Mouse (Mus musculus) left cerebral cortex, adult 11 months (tissue): ENCODE results near the gene Vamp1.
A peak's percentile ranks its signal among the peaks of the same experiment; 100 is the strongest.

Source experiments
- DNase-seq: peaks from one replicate; pipeline ENCODE4 v3.0.0; 2022; ENCODE audit warnings: low spot score

Gene Vamp1

DNA sequence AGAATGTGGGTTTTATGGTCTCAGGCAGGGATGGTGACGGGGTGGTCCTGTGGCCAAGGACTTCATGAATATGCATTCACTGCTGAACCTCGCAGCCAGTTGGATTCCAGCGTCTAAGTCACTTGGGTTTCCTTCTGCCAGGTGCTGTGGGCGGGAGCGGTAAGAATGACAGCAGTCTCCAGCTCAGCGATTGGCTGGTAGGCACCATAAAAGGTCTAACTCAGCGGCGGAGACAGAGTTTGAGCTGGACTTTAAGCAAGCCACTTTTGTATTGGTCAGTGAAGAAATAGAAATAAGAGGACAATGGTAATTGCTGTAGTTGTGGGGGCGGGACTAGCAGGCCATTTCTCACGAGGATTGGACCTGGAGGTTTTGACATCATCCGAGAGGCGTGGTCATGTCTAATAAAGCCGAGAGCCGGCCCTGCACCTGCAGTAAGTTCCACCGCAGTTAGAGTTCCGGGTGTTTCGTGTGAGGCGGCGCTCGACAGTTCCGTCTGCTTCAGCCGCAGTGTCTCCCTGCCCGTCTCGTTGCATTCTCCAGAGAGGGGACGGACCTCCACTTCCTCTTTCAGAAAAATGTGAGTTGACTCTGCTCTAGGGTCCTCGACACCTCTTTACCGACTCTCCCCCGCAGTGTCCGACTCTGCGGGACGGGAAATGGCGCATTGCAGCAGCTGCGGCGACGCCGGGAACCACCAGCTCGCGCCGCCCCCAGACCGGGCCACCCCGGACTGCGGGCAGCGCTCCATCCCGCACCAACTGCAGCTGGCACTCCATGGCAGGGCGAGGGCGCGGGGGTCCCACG, at the start of gene Vamp1:
Gene Vamp1 (plus strand): TSS at position 404 of the 807 bp plus-strand sequence.
- DNase-seq, result peak; percentile 97

GRCm38 (mm10) chr6:125166051-125166751, 49.1 kb upstream of the Vamp1 start, which contains the start of gene Gapdh:
Gene Gapdh (minus strand): TSS chr6:125166467.
- no peak for DNase-seq

GRCm38 (mm10) chr6:125166861-125167650, 48.3 kb upstream of the Vamp1 start:
- no peak for DNase-seq

DNA sequence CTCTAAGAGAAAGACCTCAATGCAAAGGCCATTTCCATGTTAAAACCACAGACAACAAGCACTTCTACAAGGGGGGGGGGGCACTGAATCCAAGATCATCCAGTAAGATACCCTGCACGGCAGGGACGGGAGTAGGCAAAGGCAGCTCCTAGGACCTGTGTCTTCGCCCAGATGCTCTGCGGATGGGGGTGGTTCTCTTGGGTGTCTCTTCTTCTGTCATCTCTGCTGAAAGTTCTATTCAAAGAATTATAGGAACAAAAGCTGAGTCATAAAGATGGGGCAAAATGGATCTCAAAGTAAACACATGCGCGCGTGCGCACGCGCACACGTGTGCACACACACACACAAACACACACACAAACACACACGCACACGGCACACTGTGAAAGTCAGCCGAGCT, 47.3 kb upstream of the Vamp1 start:
- DNase-seq, result no peak

GRCm38 (mm10) chr6:125170194-125170593, 45.2 kb upstream of the Vamp1 start:
- DNase-seq, result no peak

DNA sequence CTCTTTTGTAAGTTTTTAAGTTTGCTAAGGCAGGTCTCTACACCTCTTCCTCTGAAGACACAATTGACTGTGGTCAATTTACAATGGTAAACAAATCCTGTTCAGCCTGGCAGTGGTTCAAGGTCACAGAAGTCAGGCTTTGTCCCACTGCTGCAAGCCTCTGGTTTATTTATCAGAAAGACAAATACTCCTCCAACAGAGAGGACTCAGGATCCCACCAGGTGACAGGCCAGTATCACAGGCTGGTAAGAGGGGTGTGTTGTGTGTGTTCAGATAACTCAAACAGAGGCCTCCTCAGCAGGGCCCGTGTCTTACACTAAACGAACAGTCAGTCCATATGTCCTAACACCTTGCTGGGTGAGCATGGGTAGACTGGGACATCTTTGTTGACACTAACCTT, 42.9 kb upstream of the Vamp1 start:
- DNase-seq, result no peak

DNA sequence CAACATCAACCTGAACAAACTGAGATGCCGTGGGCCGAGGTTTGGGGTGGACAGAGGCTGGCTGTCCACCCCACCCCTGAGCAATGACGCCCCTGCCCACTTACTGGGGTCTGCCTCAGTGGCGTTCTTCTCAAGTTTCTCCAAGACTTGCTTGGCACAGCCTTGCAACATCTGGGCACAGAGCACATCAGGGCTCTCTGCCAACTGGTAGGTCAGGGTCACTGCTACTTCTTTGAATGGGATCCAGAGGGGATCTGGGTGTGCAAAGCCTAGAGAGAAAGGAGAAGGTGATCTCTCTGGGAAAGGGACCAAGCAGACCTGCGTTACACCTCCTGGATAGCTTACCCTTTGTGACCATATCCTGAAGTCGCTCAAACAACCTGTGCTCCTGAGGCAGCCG, 42.1 kb upstream of the Vamp1 start:
- DNase-seq, result no peak

DNA sequence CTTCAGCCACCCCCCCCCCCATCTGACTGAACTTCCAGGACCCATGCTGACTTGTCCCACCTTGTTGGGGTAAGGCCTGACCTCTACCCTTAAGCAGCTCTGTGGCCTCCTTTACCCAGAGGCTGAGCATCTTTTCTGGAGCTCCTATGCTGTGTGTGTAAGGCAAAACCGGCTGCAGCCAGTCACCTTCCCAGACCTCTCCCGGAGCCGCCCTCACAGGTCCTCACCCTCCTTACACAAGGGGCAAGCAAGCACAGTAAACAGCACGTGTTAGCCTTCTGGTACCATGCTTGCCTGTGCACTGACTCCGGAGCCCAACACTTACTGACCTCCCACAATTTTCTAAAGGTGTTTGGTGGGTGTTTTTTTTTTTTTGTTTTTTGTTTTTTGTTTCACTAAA, 39.9 kb upstream of the Vamp1 start:
- DNase-seq, result no peak

- no peak for DNase-seq
Measured at GRCm38 (mm10) chr6:125179601-125180000, 35.8 kb upstream of the Vamp1 start.

DNA sequence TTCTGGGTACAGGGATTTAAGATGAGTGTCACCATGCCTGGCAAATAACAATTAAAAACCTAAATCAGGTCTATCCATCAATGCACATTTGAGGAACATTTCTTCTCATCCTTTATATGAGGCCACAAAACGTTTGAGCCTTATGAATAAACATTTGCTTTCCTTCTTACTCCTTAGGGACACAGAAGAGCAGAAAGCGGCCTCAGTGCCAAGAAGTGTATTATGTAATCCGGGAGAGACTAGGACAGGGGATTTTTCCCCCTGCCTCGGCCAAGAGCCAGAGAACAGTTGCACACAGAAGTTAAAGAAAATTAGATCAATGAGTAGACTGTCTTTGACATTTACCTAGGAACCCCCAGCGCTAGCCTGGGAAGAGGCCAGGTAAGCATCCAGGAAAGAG, 33.2 kb upstream of the Vamp1 start:
- no peak for DNase-seq

DNA sequence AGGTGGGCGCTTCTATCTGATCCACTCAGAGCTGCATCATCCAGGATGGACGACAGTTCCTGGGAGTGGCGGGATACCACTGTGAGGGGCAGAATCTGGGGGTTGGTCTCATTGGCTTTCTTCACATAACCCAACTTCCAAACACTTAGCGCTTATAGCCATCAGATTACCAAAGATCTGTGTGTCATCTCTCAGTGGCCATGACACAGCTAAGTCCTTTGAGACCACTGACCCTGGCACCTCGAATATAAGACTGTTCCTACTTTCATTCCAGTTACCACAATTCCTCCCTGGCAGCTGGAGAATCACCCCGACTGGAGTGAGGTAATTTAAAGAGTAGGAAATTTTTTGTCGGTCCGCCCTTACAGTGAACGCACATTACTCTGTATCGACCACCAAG, 29.1 kb upstream of the Vamp1 start:
- no peak for DNase-seq

- no peak for DNase-seq
Measured at GRCm38 (mm10) chr6:125190816-125191215, 24.5 kb upstream of the Vamp1 start.

GRCm38 (mm10) chr6:125191332-125192015, 23.9 kb upstream of the Vamp1 start, which contains the start of the genes Ncapd2 and Mrpl51:
Gene Ncapd2 (minus strand): TSS chr6:125191701.
Gene Mrpl51 (plus strand): TSS chr6:125191801.
- DNase-seq, result peak; percentile 94

- DNase-seq, result peak; percentile 83
Measured at GRCm38 (mm10) chr6:125192016-125192714, 23.2 kb upstream of the Vamp1 start.

DNA sequence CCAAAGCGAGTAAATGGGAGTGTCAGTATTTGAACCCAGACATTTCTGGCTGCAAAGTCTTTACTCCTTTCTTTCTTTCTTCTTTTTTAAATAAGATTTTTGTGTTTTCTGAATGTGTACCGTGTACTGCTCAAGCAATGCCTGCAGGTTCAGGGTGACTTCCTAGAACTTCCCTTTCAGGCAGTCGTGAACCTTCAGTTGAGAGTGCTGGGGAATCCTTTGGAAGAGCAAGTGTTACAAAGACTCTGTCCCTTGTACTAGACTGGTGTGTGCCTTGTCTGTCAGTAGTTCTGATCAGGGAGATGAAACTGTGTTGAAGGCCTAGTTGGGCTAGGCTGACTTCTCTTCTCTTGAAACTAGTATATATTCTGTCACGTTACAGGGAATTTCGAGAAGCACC, 22.5 kb upstream of the Vamp1 start:
- no peak for DNase-seq

DNA sequence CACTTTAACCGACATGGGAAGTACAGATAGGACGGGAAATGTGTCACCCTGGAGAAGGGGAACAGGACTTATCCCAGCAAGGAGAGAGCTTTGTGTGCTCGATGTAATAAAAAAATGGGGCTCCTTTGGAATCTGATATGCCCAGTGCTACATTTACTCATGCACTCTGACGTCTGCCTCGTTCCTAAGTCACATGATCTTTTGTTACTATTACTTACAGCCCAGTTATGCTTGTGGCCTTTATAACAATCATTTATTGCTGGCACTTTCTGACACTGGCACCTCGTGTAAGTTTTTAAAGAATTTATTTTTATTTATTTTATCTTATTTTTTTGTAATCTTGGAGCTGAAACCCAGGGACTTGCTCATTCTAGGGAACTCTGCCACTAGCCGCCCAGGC, 22.0 kb upstream of the Vamp1 start:
- DNase-seq, result no peak

DNA sequence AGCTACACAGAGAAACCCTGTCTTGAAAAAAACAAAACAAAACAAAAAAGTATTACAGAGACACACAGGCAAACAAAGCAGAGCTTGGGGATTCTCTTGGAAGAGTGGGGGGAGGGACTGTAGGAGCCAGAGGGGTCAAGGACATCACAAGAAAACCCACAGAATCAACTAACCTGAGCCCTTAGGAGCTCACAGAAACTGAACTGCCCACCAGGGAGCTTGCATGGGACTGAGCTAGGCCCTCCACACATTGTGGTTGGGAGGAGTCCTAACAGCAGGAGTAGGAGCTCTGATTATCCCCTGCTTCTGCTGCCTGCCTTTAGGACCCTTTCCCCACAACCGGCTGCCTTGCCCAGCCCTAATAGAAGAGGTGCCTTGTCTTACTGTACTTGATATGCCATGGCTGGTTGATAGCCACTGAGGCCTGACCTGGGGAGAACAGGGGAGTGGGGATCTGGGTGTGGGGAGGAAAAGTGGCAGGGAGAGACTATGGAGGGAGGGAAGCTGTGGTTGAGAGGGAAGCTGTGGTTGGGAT, 19.7 kb upstream of the Vamp1 start:
- DNase-seq, result no peak

- no peak for DNase-seq
Measured at GRCm38 (mm10) chr6:125196301-125196700, 19.1 kb upstream of the Vamp1 start.

DNA sequence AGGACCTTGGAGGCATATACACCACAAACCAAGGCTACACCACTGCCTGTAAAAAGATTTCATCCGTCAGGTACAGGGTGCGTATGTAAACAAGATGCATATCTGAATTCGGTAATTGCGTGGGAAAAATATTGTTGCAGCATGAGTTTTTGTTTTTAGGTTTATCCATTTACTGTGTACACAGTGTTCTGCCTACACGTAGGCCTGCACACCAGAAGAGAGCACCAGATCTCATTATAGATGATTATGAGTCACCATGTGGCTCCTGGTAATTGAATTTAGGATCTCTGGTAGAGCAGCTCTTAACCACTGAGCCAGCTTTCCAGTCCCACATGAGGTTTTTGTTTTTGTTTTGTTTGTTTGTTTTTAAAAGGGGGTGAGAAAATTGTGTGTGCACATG, 18.2 kb upstream of the Vamp1 start:
- no peak for DNase-seq

GRCm38 (mm10) chr6:125210436-125210835, 4.9 kb upstream of the Vamp1 start:
- DNase-seq, result no peak

DNA sequence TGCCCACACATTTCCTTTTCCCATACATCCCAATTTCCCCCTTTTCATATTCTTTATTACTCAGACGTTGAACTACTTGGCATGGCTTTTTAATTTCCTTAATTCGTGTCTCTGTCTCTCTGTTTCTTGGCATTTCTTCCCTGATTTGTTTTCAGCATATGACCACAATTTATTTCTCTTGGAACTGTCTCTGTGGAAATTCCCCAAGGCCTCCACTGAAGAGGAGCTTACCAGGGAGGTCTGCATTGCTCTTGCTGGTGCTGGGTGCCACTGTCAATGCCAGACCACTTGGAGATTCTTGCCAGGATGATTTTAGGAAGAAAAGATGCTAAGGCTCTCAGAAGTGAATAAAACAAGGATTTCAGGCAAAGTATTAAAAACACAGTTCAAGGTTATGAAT, 2.7 kb upstream of the Vamp1 start:
- no peak for DNase-seq
